Mouse (Mus musculus) adrenal gland, postnatal 10 days (tissue): Measurements from ENCODE around the gene Sbk3. TPM values are rescaled to one million over a fixed set of nuclear protein-coding genes. Genes with fewer than 3 reads are reported as not detected.
A peak's percentile ranks its signal among the peaks of the same experiment; 100 is the strongest.

ENCODE experiments used
- DNase-seq: peaks from one replicate; pipeline ENCODE4 v3.0.0; 2021; ENCODE audit warnings: mixed read lengths
- total RNA-seq, 2 experiments: library from RNA; stranded (reverse); gene quantifications; 2 replicates each; pipeline ENCODE4 v1.2.3; 2021

The Sbk3 gene
- total RNA-seq, 2 experiments from 2014 or later = 0.24 to 0.30 TPM

DNA sequence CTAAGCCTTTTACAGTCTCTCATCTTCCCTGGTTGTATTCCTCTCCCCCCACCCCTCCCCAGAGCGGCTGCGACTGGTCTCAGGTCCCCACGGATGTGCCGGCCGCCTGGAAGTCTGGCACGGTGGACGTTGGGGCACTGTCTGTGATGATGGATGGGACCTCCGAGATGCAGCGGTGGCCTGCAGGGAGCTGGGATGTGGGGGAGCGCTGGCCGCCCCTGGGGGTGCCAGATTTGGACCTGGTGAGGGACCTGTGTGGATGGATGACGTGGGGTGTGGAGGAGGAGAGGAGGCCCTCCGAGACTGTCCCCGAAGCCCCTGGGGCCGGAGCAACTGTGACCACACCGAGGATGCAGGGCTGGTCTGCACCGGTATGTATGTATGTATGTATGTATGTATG is 42.6 kb downstream of the Sbk3 start:
- DNase-seq = peak; percentile 2

DNA sequence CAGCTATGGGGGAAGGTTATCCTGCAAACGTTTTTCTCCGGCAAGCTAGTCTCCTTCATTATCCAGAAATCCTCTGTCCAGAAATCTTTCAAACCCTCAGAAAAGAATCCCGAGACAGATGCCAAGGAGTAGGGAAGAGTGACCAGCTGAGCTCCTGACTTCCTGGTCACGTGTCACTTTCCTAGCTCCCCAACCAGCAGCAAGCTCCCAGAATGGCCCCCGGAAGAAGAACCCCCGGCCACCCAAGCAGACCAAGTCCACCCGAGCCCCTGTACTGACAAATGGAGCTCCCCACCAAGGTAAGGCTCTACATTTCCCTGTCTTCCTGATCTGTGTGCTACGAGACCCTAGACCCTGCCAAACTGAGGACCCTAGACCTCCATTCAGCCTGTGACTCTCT is 43.3 kb downstream of the Sbk3 start:
- DNase-seq = no peak

DNA sequence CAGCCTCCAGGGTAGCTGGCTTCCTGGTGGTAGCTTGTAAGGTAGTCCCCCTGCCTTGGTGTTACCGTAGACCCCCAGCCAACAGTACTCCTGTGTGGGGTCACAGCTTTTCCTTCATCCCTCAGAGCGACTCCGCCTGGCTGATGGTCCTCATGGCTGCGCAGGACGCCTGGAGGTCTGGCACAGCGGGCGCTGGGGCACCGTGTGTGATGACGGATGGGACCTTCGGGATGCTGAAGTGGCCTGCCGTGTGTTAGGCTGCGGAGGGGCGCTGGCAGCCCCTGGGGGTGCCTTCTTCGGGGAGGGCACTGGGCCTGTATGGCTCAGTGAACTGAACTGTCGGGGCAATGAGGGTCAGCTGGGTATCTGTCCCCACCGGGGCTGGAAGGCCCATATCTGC is 44.1 kb downstream of the Sbk3 start:
- peak; percentile 2 for DNase-seq

- DNase-seq = peak; percentile 29
These were observed 45.3 kb downstream of the Sbk3 start, which contains the start of gene Ssc5d for GRCm38 (mm10) chr7:4925441-4926381. Gene Ssc5d (plus strand): TSS chr7:4925785.

GRCm38 (mm10) chr7:4924891-4925301 is 46.1 kb downstream of the Sbk3 start:
- peak; percentile 54 for DNase-seq

- DNase-seq = no peak
These were observed 46.5 kb downstream of the Sbk3 start for GRCm38 (mm10) chr7:4924483-4924882.

- DNase-seq = peak; percentile 72
These were observed 47.2 kb downstream of the Sbk3 start for GRCm38 (mm10) chr7:4923586-4924364.

DNA sequence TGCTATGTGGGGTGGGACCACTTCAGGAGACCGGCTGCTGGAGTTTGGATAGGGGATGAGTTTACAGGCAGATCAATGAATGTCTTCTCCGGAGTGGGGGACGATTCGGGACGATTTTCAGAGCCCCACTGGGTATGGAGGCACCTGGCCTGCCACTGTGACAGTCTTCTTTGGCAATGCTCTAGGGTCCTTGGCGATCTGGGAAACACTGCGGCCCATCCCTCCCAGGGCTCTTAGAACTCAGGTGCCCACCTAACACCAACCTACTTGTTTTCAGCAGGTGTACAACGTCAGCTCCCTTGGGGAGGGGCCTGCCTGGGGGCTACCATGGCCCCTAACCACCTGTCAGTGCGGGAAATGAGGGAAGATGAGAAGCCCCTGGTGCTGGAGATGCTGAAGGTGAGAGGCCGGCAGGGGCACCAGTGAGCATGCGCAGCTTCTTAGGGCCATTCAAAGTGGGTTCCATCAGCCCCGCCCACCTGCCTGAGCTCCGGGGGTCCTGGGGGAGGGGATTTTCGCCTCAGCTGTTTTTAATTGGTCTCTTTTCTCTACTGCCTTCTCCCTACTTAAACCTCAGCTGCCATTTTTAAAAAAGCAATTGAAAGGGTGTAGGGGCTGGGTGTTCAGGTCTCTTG is 47.9 kb downstream of the Sbk3 start:
- DNase-seq = no peak

GRCm38 (mm10) chr7:4922508-4922907 is 48.5 kb downstream of the Sbk3 start:
- peak; percentile 79 for DNase-seq

DNA sequence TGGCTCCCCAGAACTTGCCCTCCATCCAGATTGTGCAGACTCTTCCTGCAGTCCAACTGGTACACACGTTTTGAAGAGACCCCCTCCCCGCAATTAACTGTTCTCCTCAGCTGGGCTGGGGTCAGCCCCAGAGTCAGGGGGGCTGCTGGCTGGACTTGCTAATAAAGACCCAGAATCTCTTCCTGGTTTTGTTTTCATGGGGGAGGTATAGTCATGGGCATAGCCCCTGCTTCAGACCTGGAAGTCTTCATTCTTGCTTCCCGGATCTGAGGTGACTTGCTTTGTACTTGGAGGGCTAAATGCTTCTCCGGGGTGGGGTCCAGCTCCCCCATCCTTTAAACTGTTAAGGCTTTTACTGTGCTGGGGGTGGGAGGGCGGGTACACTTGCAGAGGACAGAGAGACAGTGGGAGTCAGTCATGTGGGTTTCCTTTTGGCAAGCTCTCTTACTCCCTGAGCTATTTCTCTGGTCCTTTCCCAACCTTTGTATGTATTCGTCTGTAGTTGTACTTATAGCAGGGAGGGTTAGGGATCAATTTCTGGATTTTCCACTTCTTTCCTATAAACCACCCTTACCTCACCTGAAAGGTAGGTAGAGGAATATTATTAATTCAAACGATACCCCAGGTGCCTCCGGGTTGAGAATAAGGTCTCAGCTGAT is 49.0 kb downstream of the Sbk3 start, which contains the start of gene Nat14:
TSS of gene Nat14 (plus strand) at position 205 of the 659 bp plus-strand sequence.
- no peak for DNase-seq

DNA sequence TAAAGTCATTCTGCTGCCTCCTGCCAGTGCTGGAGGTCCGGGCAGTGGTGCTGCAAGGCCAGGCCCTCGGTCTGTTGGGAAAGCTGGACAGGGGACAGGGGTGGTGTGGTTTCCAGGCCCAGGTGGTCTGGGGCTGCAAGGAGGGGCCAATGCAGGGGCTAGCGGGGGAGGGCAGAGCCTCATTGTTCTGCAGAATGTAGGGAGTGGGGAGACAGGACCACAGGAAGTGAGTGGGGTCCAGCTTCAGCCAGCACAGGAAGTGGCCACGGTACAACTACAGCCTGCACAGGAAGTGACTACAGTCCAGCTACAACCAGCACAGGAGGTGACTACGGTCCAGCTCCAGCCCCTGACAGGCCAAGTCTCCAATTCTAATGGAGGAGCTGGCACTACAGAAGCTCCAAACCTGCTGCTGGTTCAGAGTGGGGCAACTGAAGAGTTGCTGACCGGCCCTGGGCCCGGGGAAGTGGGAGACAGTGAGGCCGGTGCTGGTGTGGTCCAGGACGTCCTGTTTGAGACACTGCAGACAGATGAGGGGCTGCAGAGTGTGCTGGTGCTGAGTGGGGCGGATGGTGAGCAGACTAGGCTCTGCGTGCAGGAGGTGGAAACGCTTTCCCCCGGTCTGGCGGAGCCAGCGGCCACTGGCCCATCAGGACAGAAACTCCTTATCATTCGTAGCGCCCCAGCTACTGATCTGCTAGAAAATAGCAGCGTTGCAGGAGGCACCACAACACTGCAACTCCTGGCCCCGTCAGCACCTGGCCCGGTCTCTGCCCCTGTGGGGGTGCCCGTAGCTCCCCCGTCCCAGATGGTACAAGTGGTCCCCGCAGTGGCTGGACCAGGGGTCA is 49.8 kb downstream of the Sbk3 start:
- no peak for DNase-seq

- peak; percentile 7 for DNase-seq
These were observed 50.5 kb downstream of the Sbk3 start for GRCm38 (mm10) chr7:4920496-4920895.

DNA sequence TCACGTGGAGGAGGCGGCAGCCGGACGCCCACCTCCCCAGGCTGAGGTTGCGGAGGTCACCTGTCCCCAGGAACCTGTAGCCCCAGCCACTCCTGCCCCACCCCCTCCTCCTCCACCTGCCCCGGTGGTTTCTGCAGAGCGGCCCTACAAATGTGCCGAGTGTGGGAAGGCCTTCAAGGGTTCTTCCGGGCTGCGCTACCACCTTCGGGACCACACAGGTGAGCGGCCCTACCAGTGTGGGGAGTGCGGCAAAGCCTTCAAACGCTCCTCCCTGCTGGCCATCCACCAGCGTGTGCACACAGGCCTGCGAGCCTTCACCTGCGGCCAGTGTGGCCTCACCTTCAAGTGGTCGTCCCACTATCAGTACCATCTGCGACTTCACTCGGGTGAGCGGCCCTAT is 51.0 kb downstream of the Sbk3 start:
- peak; percentile 6 for DNase-seq

GRCm38 (mm10) chr7:4919096-4919495 is 51.9 kb downstream of the Sbk3 start:
- peak; percentile 2 for DNase-seq

GRCm38 (mm10) chr7:4918681-4919080 is 52.3 kb downstream of the Sbk3 start:
- DNase-seq = peak; percentile 0

DNA sequence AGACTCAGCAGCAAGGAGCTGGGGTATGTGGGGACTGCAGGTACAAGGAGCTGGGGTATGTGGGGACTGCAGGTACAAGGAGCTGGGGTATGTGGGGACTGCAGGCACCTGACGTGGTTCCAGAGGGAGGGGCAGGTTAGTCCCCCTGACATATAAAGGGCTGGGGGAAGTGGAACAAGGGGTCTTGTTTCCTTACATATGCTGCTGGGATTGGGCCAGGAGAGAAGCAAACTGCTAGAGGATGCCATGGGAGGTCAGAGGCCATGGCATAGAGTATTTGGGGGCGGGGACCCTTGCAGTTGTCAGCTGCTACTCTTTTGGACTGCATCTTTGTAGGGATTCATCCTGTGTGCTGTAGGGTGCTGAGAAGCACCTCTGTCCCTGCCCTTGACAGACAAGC is 53.5 kb downstream of the Sbk3 start:
- DNase-seq = no peak

GRCm38 (mm10) chr7:4915669-4916416 is 55.1 kb downstream of the Sbk3 start:
- DNase-seq = no peak
